Mouse (Mus musculus): ENCODE measurements at regions not wholly inside any gene's neighbourhood (a gene's known extent, or its start where the extent isn't known, plus 50 kb on each side); places are given as distances from the start of the nearest gene placed in this dataset.

DNA sequence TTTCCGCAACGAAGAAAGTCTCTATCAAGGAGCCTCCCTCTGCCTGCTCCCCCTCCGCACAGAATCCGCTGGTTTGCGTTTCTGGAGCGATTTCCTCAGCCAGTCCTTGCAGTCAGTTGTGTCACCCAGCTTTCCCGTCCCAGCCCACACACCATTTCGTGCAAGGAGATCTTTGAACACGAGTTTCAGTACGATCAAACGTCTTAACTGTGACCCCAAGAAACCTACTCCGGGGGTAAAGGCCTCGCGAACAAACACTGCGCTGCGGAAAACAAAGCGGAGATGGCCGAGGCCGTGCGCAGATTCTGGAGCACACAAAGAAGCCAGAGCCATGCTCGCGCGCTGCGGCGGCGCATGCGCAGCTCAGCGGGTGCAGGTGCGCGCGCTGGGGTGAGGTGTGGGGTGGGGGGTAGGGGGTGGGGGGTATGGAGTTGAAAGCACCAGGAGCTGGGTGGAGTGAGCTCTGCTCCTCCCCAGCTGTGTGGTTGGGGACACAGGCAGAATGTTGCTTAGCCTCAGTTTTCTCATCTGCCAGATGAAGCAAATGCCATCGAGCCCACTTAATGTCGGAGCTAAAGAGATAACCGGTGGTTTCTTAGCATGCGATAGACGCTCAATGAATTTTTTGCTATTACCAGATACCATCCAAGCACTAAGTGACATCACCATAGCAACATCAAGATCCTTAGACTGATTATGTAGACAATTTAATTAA, 52.8 kb upstream of the Nfe2l3 start:
- TF ChIP-seq CTCF (IDR thresholded peaks at IDR 0.05; ENCODE audit: low read depth) (0 out of 2 replicates have a peak, but pooled peaks have one; percentile 1), EP300 (optimal IDR thresholded peaks at IDR 0.05) (no peak)

All from stomach, postnatal 0 days (tissue).